Mouse (Mus musculus): ENCODE data around the gene Tex45.
A peak's percentile ranks its signal among the peaks of the same experiment; 100 is the strongest.

Gene Tex45

DNA sequence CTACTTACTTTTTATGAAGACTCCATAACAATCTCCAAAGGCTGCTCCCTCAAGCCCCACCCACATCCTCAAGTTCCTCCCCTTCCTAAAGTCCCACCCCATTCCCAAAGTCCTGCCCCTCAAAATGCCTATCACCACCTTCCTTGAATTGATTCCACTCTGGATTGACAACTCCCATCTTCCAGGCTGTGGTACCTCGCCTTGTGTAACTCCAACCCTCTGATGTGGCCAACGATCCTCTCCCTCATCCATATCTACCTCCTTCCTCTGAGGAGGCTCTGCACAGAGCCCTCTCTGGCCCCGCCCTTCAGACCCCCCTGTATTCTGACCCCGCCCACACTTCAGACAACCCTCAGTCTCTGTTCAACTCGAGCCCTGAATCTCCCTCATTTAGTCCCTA is 14.5 kb downstream of the Tex45 start:
- no peak for DNase-seq (ENCODE audit: low read depth, low spot score)

DNA sequence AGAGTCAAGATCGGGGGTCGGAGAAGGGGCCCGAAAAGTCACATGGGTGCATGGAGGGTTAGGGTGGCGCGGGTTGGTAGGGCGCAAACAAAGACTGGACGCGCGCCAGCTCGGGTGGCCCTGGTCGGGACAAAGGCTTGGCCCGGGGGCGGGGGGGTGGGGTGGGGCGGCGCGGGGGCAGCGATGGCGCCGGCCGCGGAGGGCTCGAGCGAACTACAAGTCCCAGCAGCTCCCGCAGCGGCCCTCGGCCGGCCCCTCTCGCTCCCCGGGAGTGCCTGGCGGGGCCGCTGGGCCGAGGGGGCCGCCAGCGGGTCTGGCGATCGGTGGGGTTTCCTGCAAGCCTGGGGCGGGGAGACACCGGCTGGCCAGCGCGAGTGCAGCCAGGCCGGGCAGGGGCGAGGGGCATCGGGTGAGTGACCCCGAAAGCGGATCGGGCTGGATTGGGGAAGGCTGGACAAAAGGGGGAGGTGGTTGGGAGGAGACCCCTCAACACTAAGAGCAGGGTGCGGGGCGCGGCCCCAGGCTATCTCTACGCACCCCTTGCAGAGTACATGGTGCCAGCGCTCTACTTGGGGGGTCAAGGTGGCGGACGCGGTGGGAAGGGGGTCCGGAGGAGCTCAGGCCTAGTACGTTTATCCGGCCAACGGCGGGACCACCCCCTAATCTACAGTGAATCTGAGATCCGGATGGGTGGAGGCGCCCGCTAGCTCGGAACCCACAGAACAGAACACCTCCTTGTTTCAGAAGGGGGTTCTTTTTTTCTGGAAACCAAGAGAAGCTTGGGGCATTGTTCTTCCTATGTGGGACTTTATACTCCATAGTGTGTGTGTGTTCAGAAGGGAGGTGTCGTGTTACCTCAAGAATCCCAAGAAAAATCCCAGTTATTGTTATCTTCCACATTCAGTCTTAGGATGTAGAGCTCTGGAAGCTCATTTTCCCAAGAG is 22.5 kb downstream of the Tex45 start, which contains the start of gene Zfp358:
TSS of gene Zfp358 (plus strand) at position 238 of the 944 bp plus-strand sequence.
- no peak for DNase-seq (ENCODE audit: low read depth, low spot score)

DNA sequence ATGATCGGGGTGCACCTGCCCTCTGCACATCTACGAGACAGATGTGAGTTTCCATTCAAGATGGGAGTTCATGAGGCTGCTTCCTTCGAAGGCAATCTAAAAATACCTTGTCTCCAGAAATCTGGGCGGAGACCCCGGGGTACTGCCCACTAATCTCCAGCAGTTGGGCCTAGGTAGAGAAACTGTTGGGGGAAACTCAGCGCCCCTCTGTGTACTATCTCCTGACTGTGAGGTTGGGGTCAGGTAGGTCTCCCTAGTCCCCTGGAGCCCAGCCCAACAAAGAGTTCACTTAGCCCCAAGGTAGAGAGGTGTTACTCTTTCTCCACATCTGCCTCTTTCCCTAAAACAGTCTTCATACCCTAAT is 23.2 kb downstream of the Tex45 start:
- no peak for DNase-seq (ENCODE audit: low read depth, low spot score)

DNA sequence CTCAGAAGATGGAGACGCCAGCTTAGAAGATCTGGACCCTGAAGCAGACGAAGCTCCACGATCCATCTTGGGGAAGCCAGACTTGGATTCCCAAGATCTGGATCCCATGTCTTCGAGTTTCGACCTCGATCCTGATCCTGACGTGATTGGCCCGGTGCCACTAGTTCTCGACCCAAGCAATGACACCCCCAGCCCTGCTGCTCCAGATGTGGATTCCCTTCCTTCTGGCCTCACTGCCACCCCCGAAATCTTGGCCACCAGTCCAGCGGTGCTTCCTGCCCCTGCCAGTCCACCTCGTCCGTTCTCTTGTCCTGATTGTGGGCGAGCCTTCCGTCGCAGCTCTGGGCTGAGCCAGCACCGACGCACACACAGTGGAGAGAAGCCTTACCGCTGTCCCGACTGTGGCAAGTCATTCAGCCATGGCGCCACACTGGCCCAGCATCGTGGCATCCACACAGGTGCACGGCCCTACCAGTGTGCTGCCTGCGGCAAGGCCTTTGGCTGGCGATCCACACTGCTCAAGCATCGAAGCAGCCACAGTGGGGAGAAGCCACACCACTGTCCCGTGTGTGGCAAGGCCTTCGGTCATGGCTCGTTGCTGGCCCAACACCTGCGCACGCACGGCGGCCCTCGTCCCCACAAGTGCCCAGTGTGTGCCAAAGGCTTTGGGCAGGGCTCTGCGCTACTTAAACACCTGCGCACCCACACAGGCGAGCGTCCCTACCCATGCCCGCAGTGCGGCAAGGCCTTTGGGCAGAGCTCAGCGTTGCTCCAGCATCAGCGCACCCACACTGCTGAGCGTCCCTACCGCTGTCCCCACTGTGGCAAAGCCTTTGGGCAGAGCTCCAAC is 25.1 kb downstream of the Tex45 start:
- no peak for DNase-seq (ENCODE audit: low read depth, low spot score)

DNA sequence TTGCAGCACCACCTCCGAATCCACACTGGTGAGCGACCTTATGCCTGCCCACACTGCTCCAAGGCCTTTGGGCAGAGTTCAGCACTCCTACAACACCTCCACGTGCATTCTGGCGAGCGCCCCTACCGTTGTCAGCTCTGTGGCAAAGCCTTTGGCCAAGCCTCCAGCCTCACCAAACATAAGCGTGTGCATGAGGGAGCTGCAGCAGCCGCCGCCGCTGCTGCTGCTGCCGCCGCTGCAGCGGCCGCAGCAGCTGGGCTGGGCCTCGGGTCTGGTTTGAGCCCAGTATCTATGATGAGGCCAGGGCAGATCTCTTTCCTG is 25.7 kb downstream of the Tex45 start:
- no peak for DNase-seq (ENCODE audit: low read depth, low spot score)

DNA sequence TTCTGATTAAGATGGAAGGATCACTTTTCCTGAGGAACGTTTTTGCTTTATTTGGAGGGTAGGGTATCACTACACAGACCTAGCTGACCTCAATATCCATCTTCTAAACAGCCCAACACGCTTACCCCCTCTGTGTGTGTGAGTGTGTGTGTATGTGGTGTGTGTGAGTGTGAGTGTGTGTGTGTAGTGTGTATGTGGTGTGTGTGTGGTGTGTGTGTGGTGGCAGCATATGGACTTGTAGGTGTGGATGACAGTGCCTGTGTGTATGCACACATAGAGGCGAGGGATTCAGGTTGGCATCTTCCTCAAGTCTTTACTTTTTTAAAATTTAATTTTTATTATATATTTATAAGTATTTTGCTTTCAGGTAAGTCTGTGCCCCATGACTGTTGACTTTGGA is 27.9 kb downstream of the Tex45 start:
- DNase-seq (ENCODE audit: low read depth, low spot score), result no peak

DNA sequence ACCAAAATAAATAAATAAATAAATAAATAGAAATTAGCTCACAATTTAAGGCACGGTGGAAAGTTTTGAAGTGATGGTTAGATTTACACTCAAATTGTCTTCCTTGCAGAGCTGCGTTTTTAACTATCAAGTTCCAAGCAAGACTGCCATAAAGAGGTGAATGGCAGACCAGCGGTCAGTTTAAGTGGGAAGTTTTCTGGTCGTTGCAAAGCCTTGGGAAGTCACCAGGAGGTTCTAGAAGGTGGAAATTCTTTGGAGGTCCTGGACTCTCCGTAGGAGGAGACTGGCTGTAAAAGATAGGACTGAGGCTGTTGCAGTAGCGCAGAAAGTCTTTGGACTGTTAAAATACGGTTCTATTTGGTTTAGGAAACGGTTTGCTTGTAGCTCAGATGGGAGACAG is 29.1 kb downstream of the Tex45 start:
- DNase-seq (ENCODE audit: low read depth, low spot score), result no peak

DNA sequence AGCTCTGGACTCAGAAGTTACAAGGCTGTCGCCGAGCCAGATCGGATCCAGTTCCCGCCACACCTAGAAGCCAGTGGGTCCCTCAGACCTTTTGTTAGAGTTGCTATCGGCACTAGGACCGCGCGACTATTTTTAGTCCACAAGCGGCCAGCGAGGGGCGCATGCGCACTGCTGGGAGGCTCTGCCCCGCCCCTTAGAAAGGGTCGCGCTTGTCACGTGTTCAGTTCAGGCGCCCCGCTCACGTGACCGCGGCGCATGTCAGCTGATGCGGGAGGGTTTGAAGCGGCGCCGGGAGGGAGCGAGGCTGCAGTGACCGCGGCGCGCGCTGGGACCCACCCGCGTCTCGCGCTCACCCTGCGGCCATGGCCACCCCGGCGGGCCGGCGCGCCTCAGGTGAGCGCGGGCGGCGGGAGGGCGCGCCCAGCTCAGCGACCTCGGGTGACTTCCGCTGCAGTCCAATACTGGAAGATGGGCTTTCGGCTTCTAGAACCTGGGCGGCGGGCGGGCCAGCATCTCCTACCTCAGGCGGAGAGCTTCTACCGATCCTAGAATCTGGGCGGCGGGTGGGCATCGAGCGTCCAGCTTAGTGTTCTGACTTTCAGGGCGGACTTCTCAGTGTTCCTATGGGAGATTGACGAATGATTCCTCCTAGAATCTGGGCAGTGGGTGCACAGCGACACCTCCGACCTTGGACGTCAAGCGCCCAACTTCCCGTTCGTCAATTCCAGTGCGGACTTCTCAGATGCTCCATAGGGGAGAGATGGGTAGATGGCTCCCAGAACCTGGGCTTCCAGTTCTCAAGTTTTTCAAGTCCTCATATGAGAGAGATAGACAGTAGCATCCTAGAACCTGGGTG is 29.8 kb downstream of the Tex45 start, which contains the start of gene Mcoln1:
TSS of gene Mcoln1 (plus strand) at position 223 of the 856 bp plus-strand sequence.
- DNase-seq (ENCODE audit: low read depth, low spot score), result peak; percentile 94

DNA sequence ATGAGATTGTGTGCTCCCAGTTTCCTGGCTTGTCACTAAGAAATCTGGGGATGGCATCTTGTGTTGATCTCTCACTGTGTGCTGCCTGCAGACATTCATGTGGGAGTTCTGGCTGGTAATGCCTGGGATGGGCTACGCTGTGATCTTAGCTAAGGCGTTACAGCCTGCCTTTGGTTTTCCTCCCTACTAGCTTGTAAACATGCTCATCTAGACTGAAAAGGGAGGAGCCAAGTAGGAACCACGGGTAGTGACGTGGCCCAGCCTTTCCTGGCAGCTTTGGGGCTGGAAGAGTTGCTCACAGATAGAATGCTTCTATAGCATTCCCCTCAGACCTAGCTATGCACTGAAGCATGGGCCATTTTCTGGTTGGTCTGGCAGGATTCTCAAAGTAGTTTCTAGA is 31.6 kb downstream of the Tex45 start:
- no peak for DNase-seq (ENCODE audit: low read depth, low spot score)

DNA sequence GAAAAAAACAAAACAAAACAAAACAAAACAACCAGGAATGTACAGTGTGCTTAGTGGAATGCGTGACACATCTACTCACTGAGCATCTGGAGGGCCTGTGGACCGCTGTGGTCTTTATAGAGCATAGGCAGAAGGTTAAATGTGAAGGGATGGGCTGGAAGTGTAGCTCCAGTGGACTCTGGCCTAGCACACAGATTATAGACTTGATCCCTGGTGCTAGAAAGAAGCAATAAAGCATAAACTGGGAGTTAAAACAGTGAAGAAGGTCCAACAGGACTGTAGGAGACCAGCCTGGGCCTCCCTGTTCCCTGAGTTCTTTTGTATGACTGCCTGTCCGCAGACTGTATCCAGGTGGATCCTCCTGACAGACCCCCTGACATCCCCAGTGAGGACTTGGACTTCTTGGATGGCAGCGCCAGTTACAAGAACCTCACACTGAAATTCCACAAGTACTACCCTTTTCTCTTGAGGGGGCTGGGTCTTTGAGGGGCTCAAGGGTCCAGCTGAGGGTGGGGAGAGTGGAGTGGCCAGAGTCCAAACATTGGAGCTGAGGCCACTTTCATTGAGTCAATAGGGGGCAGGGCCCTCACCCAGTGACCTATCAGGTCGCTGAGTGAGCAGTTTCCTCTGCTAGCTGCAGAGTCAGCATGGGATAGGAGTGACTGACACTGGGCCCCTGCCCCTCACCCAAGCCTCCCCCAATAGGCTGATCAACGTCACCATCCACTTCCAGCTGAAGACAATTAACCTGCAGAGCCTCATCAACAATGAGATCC is 37.5 kb downstream of the Tex45 start:
- DNase-seq (ENCODE audit: low read depth, low spot score), result no peak

DNA sequence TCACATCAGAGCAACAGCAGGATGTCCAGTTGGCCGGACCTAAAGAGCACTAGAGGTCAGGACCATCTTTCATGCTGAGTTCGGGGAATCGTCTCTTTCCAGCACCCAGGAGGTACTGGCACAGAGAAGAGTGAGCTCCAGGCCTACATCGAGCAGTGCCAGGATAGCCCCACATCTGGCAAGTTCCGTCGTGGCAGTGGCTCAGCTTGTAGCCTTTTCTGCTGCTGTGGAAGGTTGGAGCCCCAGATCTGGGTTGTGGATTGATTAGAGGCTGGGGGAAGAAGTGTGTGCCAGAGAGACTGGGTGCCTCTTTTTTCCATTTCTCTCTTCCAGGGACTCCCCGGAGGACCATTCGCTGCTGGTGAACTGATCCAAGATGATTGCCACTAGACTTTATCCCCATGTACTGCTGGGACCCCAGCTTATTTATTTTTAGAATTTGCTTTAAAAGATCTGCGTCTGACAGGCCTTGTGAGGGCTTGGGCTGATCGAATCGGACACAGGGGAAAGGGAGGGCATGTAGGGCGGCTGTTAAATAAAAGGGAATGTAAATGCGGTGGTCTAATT is 44.1 kb downstream of the Tex45 start:
- no peak for DNase-seq (ENCODE audit: low read depth, low spot score)

DNA sequence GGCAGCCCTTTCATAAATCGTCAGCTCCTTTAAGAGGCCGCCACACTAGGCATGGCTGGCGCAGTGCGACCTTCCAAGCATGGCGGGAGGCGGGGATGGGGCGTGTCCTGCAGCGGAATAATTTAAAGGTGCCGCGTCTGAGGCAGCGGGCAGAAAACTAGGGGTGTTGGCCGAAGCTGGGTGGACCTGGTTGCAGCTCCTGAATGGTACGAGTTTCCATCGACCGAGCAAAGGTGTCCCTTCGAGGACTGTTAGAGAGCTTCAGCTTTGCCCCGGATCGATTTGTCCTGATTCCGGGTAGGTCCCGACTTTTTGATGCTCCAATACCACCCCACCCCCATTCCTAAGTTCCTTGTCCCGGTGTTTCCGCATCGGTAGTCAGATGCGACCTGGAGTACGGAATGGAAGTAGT is 44.6 kb downstream of the Tex45 start, which contains the start of gene Pnpla6:
TSS of gene Pnpla6 (plus strand) at position 125 of the 412 bp plus-strand sequence.
- DNase-seq (ENCODE audit: low read depth, low spot score), result no peak

DNA sequence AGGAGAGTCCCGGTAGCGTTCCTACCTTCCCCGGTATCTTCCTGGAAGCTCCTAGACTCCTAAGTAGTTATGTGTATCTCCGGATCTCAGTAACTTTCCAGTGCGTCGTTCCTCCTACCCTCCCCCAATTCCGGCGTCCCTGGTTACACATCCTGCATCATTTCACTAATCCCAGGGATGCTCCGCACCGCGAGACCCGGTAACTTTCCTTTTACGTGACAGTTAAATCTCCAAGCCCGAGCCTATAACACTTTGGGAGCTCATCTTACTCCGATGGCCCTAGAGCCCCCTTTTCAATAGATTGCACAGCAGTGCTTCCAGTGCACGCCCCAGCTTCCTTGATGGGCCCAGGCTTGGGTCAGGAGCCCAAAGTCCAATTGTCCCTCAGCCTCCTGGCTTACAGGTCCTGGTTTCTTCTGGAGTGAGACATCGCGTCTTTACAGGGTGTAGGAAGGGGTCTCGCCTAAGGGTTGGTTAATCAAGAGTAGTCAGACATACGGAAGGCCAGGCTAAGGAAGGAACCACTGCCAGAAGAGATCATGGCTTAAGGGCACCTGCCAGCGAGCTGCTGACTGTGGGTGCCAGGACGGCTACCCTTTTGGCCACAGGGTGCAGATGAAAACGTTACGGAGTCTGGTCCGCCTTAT is 45.2 kb downstream of the Tex45 start:
- DNase-seq (ENCODE audit: low read depth, low spot score), result no peak

DNA sequence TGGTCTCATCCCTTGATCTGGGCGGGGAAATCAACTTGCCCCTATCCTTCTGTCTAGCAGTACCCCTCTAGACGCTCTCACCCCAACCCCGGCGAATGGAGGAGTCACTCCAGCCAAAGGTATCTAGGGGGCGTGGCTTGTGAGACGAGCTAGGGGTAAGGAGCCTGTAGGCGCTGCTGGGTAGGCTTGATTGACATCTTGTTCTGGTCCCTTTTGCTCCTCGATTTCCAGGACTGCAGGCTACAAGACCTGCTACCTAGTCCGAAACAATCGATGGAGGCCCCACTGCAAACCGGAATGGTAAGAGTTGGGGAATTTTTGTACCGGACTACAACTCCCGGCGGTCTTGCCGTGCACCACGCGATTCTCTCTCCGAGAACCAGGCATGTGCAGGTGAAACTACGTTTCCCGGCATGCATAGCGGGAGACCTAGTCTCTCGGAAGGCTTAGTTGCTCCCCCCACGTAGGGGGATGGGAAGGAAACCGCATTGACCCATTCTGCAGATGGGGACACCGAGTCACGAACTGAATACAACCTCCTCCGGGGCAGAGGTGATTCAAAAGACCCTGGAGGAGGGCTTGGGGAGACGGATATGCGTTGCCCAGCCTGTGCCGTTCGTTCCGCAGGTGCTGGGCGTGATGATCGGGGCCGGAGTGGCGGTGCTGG is 45.9 kb downstream of the Tex45 start:
- peak; percentile 90 for DNase-seq (ENCODE audit: low read depth, low spot score)

DNA sequence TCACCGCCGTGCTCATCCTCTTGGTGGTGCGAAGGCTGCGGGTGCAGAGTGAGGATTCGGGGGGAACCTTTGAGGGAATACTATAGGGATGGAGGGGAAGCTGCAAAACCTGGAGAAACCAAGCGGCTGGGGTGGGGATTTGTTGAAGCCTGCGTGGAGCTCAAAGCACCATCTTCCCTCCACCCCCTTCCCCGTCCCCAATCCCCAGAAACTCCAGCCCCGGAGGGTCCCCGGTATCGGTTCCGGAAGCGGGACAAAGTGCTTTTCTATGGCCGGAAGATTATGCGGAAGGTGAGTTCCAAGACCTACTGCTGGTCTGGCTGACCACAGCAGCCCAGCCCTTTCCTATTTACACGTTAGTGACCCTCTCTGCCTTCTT is 46.4 kb downstream of the Tex45 start:
- no peak for DNase-seq (ENCODE audit: low read depth, low spot score)

DNA sequence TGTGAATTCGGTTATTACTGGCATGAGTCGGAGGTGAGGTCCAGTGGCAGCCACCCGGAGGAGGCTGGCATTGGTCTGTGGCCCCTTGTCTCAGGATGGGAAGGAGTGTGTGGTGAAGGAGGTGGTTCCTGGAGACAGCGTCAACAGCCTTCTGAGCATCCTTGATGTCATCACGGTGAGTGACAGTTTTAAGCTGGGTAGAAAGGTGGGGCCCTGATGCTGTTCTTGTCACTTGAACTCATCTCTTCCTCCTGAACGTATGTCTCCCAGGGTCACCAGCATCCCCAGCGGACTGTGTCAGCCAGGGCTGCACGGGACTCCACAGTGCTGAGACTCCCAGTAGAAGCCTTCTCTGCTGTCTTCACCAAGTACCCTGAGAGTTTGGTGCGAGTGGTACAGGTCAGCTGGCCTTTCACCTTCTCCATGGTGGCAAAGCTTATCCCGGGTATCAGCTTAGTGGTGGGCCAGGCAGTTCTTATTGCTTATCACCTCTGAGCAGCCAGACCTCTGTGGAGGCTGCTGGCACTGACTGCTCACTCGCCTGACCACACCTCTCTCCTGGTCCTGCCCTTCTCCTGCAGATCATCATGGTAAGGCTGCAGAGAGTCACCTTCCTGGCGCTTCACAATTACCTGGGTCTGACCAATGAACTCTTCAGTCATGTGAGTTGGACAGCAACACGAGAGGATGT is 51.5 kb downstream of the Tex45 start:
- DNase-seq (ENCODE audit: low read depth, low spot score), result no peak

DNA sequence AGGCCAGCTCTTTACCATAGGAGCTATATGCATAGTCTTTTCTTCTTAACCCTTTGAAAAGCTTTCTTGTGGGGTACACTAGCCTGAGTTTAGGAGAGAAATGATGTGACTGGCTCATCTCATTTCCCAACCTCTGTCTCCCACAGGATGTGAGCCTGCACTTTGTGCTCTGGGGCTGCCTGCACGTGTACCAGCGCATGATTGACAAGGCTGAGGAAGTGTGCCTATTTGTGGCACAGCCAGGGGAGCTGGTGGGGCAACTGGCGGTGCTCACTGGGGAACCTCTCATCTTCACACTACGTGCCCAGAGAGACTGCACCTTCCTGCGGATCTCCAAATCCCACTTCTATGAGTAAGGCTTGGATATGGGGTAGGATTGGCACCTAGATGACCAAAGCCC is 60.2 kb downstream of the Tex45 start:
- no peak for DNase-seq (ENCODE audit: low read depth, low spot score)

DNA sequence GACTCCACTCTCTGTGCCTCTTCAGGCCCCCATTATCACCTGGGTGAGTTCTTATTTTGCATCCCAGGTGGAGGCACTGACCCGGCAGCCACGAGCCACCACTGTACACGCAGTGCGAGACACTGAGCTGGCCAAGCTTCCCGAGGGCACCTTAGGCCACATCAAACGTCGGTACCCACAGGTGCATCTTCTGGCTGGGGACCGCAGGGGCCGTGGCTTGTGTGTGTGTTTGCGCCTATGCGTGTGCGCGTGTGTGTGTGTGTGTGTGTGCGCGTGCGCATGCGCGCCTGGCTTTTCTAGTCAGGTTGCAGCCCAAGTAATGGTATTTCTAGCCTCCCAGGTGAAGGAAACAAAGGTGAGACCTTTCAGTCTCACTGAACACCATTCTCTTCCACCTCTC is 61.3 kb downstream of the Tex45 start:
- DNase-seq (ENCODE audit: low read depth, low spot score), result no peak
